ENCODE assay signal across 8 mouse cellular contexts in genomic region chr10:61781461-61782128, GRCm38 (mm10). TPM values are rescaled to one million over a fixed set of nuclear protein-coding genes. Genes with fewer than 3 reads are reported as not detected.
DNase-seq lines count a peak whose midpoint lies in the region; ATAC-seq lines count a peak whose summit lies in the region.

No protein-coding gene starts in this region.

- peak overlapping the region; percentile 94 for H3K4me3 ChIP-seq in hindbrain, embryonic 11.5 days (ENCODE audit: low read depth, low read length)
- peak overlapping the region; percentile 90 for H3K4me3 ChIP-seq in midbrain, embryonic 13.5 days (replicated peaks)
- no peak overlapping the region for H3K4me3 ChIP-seq in liver, embryonic 11.5 days (ENCODE audit: low read depth, low read length)

- 19% methylated on average over 8 of the region's 9 CpGs for WGBS in hindbrain, embryonic 11.5 days
- 23% methylated on average over 7 of the region's 9 CpGs for WGBS in midbrain, embryonic 13.5 days
- WGBS in liver, embryonic 11.5 days: 36% methylated on average over 8 of the region's 9 CpGs

- H3K27ac ChIP-seq in hindbrain, embryonic 11.5 days (ENCODE audit: low read depth, low read length): no peak overlapping the region
- H3K27ac ChIP-seq in midbrain, embryonic 13.5 days: peak overlapping the region; percentile 100
- no peak overlapping the region for H3K27ac ChIP-seq in liver, embryonic 11.5 days (ENCODE audit: low read depth, low read length)

- H3K9me3 ChIP-seq in hindbrain, embryonic 11.5 days (ENCODE audit: control insufficient read depth, low read length): no peaks in the 10 kb centered on the region
- H3K9me3 ChIP-seq in midbrain, embryonic 13.5 days: no peaks in the 10 kb centered on the region
- no peaks in the 10 kb centered on the region for H3K9me3 ChIP-seq in liver, embryonic 11.5 days (ENCODE audit: control insufficient read depth, low read length)

- no peaks in the 10 kb centered on the region for H3K36me3 ChIP-seq in hindbrain, embryonic 11.5 days (ENCODE audit: control insufficient read depth, insufficient read depth, low read length)
- H3K36me3 ChIP-seq in midbrain, embryonic 13.5 days: no peaks in the 10 kb centered on the region
- H3K36me3 ChIP-seq in liver, embryonic 11.5 days (ENCODE audit: control insufficient read depth, insufficient read depth, low read length): no peaks in the 10 kb centered on the region

- ATAC-seq in hindbrain, embryonic 11.5 days (ENCODE audit: low FRiP score): no peak
- ATAC-seq in midbrain, embryonic 13.5 days: no peak
- ATAC-seq in liver, embryonic 11.5 days (replicated peaks; ENCODE audit: low FRiP score): no peak

- DNase-seq in cerebellum, postnatal 25 days: peak; percentile 13 to 38
- no peak for DNase-seq in cerebellum, adult 9-11 months
- peak; percentile 23 for DNase-seq in R1 (ENCODE audit: low read depth, low spot score)
- peak; percentile 59 for DNase-seq in hindbrain, embryonic 11.5 days (ENCODE audit: low spot score)
- DNase-seq in liver, embryonic 11.5 days (ENCODE audit: low spot score): no peak
- no peak for DNase-seq in right cerebral cortex, postnatal 10 days (ENCODE audit: low spot score in 2 of 2)
- no peak for DNase-seq in right cerebral cortex, postnatal 14 days

- H3K9ac ChIP-seq in hindbrain, embryonic 11.5 days (ENCODE audit: low read depth, low read length): peak overlapping the region; percentile 99; the same call in 1 of the 2 replicates
- H3K9ac ChIP-seq in midbrain, embryonic 13.5 days (replicated peaks): peak overlapping the region; percentile 99
- no peak overlapping the region for H3K9ac ChIP-seq in liver, embryonic 11.5 days (ENCODE audit: low read depth, low read length)

- H3K4me2 ChIP-seq in hindbrain, embryonic 11.5 days (replicated peaks; ENCODE audit: low read depth, low read length): peak overlapping the region; percentile 58
- peak overlapping the region; percentile 67 for H3K4me2 ChIP-seq in midbrain, embryonic 13.5 days (replicated peaks)
- H3K4me2 ChIP-seq in liver, embryonic 11.5 days: no peak overlapping the region; the same call in 1 of the 2 replicates

- no peaks in the 10 kb centered on the region for H3K27me3 ChIP-seq in hindbrain, embryonic 11.5 days (ENCODE audit: control insufficient read depth, insufficient read depth, low read length)
- no peaks in the 10 kb centered on the region for H3K27me3 ChIP-seq in midbrain, embryonic 13.5 days
- peaks cover 39% of the 10 kb centered on the region for H3K27me3 ChIP-seq in liver, embryonic 11.5 days (replicated peaks; ENCODE audit: control insufficient read depth, insufficient read depth, low read length)

- H3K4me1 ChIP-seq in hindbrain, embryonic 11.5 days (replicated peaks; ENCODE audit: control insufficient read depth, insufficient read depth, low read length): 0 out of 2 replicates have a peak, but pooled peaks cover 3% of the 10 kb centered on the region
- peaks cover 28% of the 10 kb centered on the region for H3K4me1 ChIP-seq in midbrain, embryonic 13.5 days (replicated peaks)
- H3K4me1 ChIP-seq in liver, embryonic 11.5 days (replicated peaks; ENCODE audit: control insufficient read depth, insufficient read depth, low read length): no peaks in the 10 kb centered on the region

RNA-seq across cellular contexts. Expression of gene H2afy2, which starts 2.4 kb away (rescaled TPM):
- polyA plus RNA-seq in hindbrain, embryonic 11.5 days (2014; fragmentation: Nextera tagmentation; extraction: Ambion mirVana): 235 and 259 TPM in 2 replicates
- polyA plus RNA-seq in midbrain, embryonic 13.5 days (2015; fragmentation: Nextera tagmentation; extraction: Ambion mirVana): 350 and 366 TPM in 2 replicates
- 43.8 and 44.0 TPM in 2 replicates for polyA plus RNA-seq in liver, embryonic 11.5 days (2014; fragmentation: Nextera tagmentation; extraction: Ambion mirVana)

Comparison
In these comparisons a context has a peak if more than half of its experiments do, and no peak if none do; other contexts are left out.
1. DNase-seq: peak in cerebellum, postnatal 25 days (2 of 2), R1 (single experiment) and hindbrain, embryonic 11.5 days (single experiment); none in cerebellum, adult 9-11 months (single experiment), liver, embryonic 11.5 days (single experiment), right cerebral cortex, postnatal 10 days (0 of 2) and right cerebral cortex, postnatal 14 days (single experiment).